Mouse (Mus musculus) CD4-positive, CD25-positive, alpha-beta regulatory T cell (primary cell): Measurements from ENCODE around the gene Ttc12. TPM values are rescaled to one million over a fixed set of nuclear protein-coding genes. Genes with fewer than 3 reads are reported as not detected.

Experiments used
- polyA plus RNA-seq: library from polyadenylated mRNA; unstranded; fragments of 100-300 nt; shearing (Covaris generic); gene quantifications from one replicate; pipeline ENCODE4 v1.2.1, GENCODE M21; 2017

Gene Ttc12
- not detected for polyA plus RNA-seq

GRCm38 (mm10) chr9:49485892-49486311 lies at the start of gene Ttc12:
TSS of gene Ttc12 (minus strand) at chr9:49486225.

GRCm38 (mm10) chr9:49426921-49427320 lies 59.1 kb downstream of the Ttc12 start, which contains the start of gene Ankk1:
TSS of gene Ankk1 (minus strand) at chr9:49427021.

Other genes with a start within 250 kb of the Ttc12 start
- not detected for gene Gm4894, start 235.7 kb downstream of the Ttc12 start, polyA plus RNA-seq
- not detected for gene Drd2, start 145.6 kb downstream of the Ttc12 start, polyA plus RNA-seq
- not detected for gene Ankk1, start 59.2 kb downstream of the Ttc12 start, polyA plus RNA-seq